Mouse (Mus musculus) heart, postnatal 0 days (tissue): ENCODE results near the gene Clec10a.

Source experiments
- CTCF ChIP-seq: IDR thresholded peaks from 2 replicates; pipeline ENCODE4 v1.5.1; 2016; ENCODE audit warnings: antibody characterized with exemption, control low read depth, low read depth
- EP300 ChIP-seq: IDR thresholded peaks from 2 replicates; pipeline ENCODE4 v1.6.1; 2016; ENCODE audit warnings: antibody characterized with exemption, low read depth

GRCm38 (mm10) chr11:70165972-70166921 is 10.2 kb downstream of the Clec10a start:
- no peak for TF ChIP-seq CTCF
- TF ChIP-seq EP300, result no peak
